Mouse (Mus musculus): ENCODE results near the gene Camk2d. TPM values are rescaled to one million over a fixed set of nuclear protein-coding genes. Genes with fewer than 3 reads are reported as not detected.

Camk2d gene
- polyA plus RNA-seq, 1 experiment from 2014 or later = 40.9 TPM

DNA sequence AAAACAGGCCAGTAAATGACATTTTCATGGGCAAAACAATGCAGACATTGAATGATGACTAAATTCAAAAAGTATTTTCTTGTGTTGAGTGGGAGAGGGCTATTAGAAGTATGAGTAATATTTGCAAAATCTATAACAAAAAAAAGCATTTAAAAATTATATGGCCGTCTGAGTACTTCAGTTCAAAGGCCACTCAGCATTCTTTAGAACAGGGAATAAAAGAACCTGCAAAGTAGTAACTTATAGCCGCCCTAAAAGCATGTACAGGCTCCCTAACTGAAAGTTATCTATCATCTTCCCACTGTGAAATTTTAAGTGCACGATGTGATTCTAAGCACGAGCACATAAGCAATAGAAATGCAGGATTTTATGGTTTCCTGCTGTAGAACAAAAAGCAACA is 646 bp upstream of the Camk2d start:
- ATAC-seq (ENCODE audit: low read depth) = no peak
- no peaks in the 10 kb centered on the region for H3K9me3 ChIP-seq (ENCODE audit: control insufficient read depth, low read length)
- no peaks in the 10 kb centered on the region for H3K36me3 ChIP-seq (ENCODE audit: control insufficient read depth, insufficient read depth, low read length)
- WGBS = 45% methylated on average over 4 of the region's 4 CpGs
- no peaks in the 10 kb centered on the region for H3K27me3 ChIP-seq (replicated peaks; ENCODE audit: control insufficient read depth, insufficient read depth, low read length)
- H3K9ac ChIP-seq (ENCODE audit: low read depth, low read length) = 0 out of 2 replicates have a peak overlapping the region, but pooled peaks have one; percentile 47
- peak overlapping the region; percentile 98 for H3K27ac ChIP-seq (replicated peaks; ENCODE audit: low read depth, low read length)
- H3K4me2 ChIP-seq (ENCODE audit: low read depth, low read length) = peak overlapping the region; percentile 88
- H3K4me3 ChIP-seq (ENCODE audit: low read depth, low read length) = no peak overlapping the region; the same call in 1 of the 2 replicates
- peaks cover 6% of the 10 kb centered on the region; the same call in 1 of the 2 replicates for H3K4me1 ChIP-seq (ENCODE audit: control insufficient read depth, insufficient read depth, low read length)
- DNase-seq (ENCODE audit: low spot score) = no peak

DNA sequence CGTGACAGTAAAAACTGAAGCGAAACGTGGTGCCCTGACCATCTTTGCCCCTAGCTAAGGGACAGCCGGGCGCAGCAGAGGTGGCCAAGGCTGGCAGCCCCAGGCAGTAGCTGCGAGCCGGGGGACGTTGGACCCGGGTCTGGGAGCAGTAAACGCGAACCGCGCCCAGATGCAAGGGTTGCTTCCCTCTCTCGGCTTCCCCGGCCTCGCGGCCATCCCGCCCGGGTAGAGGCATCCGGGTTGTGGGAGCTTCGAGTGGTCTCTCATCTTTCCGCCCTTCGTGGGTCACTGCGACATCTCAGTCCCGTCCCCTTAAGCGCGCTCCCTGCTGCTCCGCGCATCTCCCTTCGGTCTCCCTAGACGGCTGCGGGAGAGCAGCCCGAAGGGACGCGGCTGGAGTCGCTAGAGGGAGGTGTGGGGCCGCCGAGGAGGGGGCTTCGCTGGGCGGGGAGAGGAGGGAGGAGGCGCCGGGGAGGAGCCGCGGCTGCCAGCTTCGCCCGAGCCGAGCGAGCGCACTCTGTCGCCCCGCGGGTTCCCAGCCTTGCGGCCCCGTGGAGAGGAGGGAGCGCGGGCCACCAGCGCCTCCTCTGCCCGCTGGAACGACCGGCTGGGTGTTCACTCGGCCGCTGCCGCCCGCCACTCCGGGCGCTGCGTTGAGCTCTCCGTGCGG is 524 bp downstream of the Camk2d start:
- Histone ChIP-seq H3K9me3 (ENCODE audit: control insufficient read depth, low read length) (peaks cover 1% of the 10 kb centered on the region; the same call in 1 of the 2 replicates), H3K4me3 (ENCODE audit: low read depth, low read length) (peak overlapping the region; percentile 88), H3K27ac (replicated peaks; ENCODE audit: low read depth, low read length) (peak overlapping the region; percentile 98), H3K27me3 (replicated peaks; ENCODE audit: control insufficient read depth, insufficient read depth, low read length) (no peaks in the 10 kb centered on the region), H3K4me2 (ENCODE audit: low read depth, low read length) (peak overlapping the region; percentile 88), H3K9ac (ENCODE audit: low read depth, low read length) (peak overlapping the region; percentile 93), H3K4me1 (ENCODE audit: control insufficient read depth, insufficient read depth, low read length) (peaks cover 6% of the 10 kb centered on the region; the same call in 1 of the 2 replicates), H3K36me3 (ENCODE audit: control insufficient read depth, insufficient read depth, low read length) (0 out of 2 replicates have a peak, but pooled peaks cover 5% of the 10 kb centered on the region)
- DNase-seq (ENCODE audit: low spot score) (peak; percentile 94), ATAC-seq (ENCODE audit: low read depth) (peak; percentile 93)
- under 1% methylated on average over 36 of the region's 69 CpGs for WGBS

DNA sequence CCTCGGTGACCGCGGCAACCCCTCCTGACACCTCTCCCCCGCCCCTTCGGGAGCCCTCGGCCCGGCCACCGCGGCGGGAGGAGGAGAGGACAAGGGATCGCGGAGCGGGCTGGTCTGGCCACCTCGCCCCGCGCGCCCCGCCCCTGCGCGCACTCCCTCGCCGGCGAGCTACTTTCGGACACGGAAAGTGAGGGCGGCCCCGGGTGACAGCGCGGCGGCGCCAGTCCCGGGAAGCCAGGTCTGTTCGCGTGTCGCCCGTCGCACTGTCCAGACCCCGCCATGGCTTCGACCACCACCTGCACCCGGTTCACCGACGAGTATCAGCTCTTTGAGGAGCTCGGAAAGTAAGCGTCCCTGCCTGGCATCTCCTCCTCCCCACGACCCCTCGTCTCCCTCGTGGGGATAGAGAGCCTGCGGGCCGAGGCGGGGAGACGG is 1.1 kb downstream of the Camk2d start:
- Histone ChIP-seq H3K4me2 (ENCODE audit: low read depth, low read length) (peak overlapping the region; percentile 88), H3K27me3 (replicated peaks; ENCODE audit: control insufficient read depth, insufficient read depth, low read length) (no peaks in the 10 kb centered on the region), H3K4me3 (ENCODE audit: low read depth, low read length) (peak overlapping the region; percentile 88), H3K27ac (replicated peaks; ENCODE audit: low read depth, low read length) (peak overlapping the region; percentile 98), H3K4me1 (ENCODE audit: control insufficient read depth, insufficient read depth, low read length) (peaks cover 6% of the 10 kb centered on the region; the same call in 1 of the 2 replicates), H3K36me3 (ENCODE audit: control insufficient read depth, insufficient read depth, low read length) (0 out of 2 replicates have a peak, but pooled peaks cover 8% of the 10 kb centered on the region), H3K9ac (ENCODE audit: low read depth, low read length) (peak overlapping the region; percentile 93), H3K9me3 (ENCODE audit: control insufficient read depth, low read length) (peaks cover 4% of the 10 kb centered on the region; the same call in 1 of the 2 replicates)
- ATAC-seq (ENCODE audit: low read depth) = peak; percentile 62
- DNase-seq (ENCODE audit: low spot score) = no peak
- 0% methylated on average over 14 of the region's 51 CpGs for WGBS

DNA sequence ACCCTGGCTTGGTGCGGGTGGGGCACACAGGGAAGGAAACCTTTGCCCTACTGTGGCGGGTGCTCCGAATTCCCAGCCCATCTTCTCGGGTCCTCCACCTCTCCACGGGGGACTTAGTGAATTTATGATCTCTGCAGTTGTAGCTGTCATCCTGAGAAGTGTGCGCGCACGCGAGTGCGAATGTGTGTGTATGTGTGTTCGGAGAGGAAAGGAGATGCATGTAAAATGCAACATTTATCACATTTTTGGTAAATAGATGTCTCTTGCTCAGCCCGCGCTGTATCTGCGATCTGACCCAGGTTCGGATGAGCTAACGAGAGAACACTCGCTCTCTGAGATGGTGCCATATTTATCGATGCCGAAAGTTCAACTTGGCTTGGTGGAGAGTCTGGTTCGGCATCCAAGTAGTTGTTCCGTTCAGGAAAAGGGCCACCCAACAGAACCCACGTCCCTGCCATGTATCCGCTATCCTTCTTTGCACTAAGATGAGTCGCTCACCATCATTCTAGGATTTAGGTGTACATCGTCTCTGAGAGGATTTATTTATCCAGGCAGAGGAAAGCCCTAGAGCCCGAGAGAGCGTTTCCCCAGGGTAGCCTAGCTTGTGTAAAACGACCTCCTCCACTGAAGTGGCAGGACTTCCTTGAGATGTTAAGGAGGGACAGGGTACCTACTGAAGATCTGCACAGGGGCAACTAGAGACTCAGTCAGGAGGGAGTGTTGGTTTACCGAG is 1.7 kb downstream of the Camk2d start:
- Histone ChIP-seq H3K9ac (ENCODE audit: low read depth, low read length) (peak overlapping the region; percentile 93), H3K4me2 (ENCODE audit: low read depth, low read length) (peak overlapping the region; percentile 88), H3K4me3 (ENCODE audit: low read depth, low read length) (peak overlapping the region; percentile 88), H3K36me3 (ENCODE audit: control insufficient read depth, insufficient read depth, low read length) (0 out of 2 replicates have a peak, but pooled peaks cover 8% of the 10 kb centered on the region), H3K4me1 (ENCODE audit: control insufficient read depth, insufficient read depth, low read length) (peaks cover 6% of the 10 kb centered on the region; the same call in 1 of the 2 replicates), H3K9me3 (ENCODE audit: control insufficient read depth, low read length) (peaks cover 4% of the 10 kb centered on the region; the same call in 1 of the 2 replicates), H3K27me3 (replicated peaks; ENCODE audit: control insufficient read depth, insufficient read depth, low read length) (no peaks in the 10 kb centered on the region), H3K27ac (replicated peaks; ENCODE audit: low read depth, low read length) (peak overlapping the region; percentile 98)
- no peak for ATAC-seq (ENCODE audit: low read depth)
- WGBS = 1% methylated on average over 29 of the region's 29 CpGs
- peak; percentile 40 for DNase-seq (ENCODE audit: low spot score)

DNA sequence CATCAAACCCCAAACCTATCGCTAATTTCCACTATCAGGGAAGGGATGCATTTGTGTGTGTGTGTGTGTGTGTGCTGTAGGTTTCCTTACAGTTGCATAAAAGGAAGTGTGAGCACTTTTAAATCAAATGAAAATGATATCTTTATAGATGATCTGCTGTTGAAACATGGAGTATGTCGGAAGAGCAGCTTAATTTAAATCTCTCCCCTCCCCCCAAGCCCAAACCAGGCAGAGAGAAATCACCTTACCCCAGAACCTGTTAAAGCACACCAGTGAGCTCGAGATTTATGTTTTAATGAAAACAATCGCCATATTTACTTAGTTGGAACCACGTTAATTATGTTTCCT is 2.2 kb downstream of the Camk2d start:
- no peak for ATAC-seq (ENCODE audit: low read depth)
- no peak for DNase-seq (ENCODE audit: low spot score)
- Histone ChIP-seq H3K4me2 (ENCODE audit: low read depth, low read length) (peak overlapping the region; percentile 88), H3K4me1 (ENCODE audit: control insufficient read depth, insufficient read depth, low read length) (peaks cover 6% of the 10 kb centered on the region; the same call in 1 of the 2 replicates), H3K36me3 (ENCODE audit: control insufficient read depth, insufficient read depth, low read length) (0 out of 2 replicates have a peak, but pooled peaks cover 8% of the 10 kb centered on the region), H3K9ac (ENCODE audit: low read depth, low read length) (peak overlapping the region; percentile 93), H3K27ac (replicated peaks; ENCODE audit: low read depth, low read length) (no peak overlapping the region), H3K9me3 (ENCODE audit: control insufficient read depth, low read length) (peaks cover 4% of the 10 kb centered on the region; the same call in 1 of the 2 replicates), H3K4me3 (ENCODE audit: low read depth, low read length) (peak overlapping the region; percentile 88), H3K27me3 (replicated peaks; ENCODE audit: control insufficient read depth, insufficient read depth, low read length) (no peaks in the 10 kb centered on the region)
- WGBS = 3% methylated on average over 5 of the region's 5 CpGs

DNA sequence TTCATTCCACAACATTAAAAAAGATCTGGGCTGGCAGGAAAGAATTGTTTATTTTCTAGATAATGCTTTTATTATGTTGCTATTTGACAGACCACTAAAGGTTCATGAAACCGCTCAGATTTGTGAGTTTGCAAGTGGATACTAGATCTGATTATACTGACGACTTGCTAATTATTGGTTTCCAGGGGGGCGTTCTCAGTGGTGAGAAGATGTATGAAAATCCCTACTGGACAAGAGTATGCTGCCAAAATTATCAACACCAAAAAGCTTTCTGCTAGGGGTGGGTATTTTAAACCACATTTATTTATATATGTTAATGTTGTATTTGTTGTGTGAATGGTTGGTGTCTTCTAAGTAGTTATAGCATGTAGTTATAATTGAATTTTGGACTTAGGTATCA is 2.8 kb downstream of the Camk2d start:
- DNase-seq (ENCODE audit: low spot score) = no peak
- Histone ChIP-seq H3K4me2 (ENCODE audit: low read depth, low read length) (peak overlapping the region; percentile 88), H3K27ac (replicated peaks; ENCODE audit: low read depth, low read length) (no peak overlapping the region), H3K4me1 (ENCODE audit: control insufficient read depth, insufficient read depth, low read length) (peaks cover 6% of the 10 kb centered on the region; the same call in 1 of the 2 replicates), H3K4me3 (ENCODE audit: low read depth, low read length) (peak overlapping the region; percentile 88), H3K9ac (ENCODE audit: low read depth, low read length) (peak overlapping the region; percentile 93; the same call in 1 of the 2 replicates), H3K27me3 (replicated peaks; ENCODE audit: control insufficient read depth, insufficient read depth, low read length) (no peaks in the 10 kb centered on the region), H3K36me3 (ENCODE audit: control insufficient read depth, insufficient read depth, low read length) (0 out of 2 replicates have a peak, but pooled peaks cover 8% of the 10 kb centered on the region), H3K9me3 (ENCODE audit: control insufficient read depth, low read length) (peaks cover 4% of the 10 kb centered on the region; the same call in 1 of the 2 replicates)
- 46% methylated on average over 3 of the region's 3 CpGs for WGBS
- ATAC-seq (ENCODE audit: low read depth) = no peak

DNA sequence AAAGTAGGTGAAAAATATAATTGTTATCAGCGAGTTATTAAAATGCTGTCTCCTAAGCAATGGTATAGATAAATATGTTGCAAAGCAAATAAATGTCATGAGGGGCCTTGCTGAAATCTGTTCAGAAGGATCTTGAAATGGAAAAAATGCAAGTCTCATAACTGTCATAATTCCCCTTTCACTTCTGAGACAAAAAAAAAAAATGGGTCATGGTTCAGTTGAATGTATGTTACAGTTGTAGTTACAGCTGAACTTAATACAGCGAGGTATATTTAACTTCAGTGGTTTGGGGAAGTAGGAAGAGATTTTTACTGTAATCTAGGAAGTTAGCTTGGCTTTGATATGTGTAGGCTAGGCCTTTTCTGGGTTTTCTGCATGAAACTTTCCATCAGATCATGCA is 3.2 kb downstream of the Camk2d start:
- Histone ChIP-seq H3K27me3 (replicated peaks; ENCODE audit: control insufficient read depth, insufficient read depth, low read length) (no peaks in the 10 kb centered on the region), H3K27ac (replicated peaks; ENCODE audit: low read depth, low read length) (no peak overlapping the region), H3K36me3 (ENCODE audit: control insufficient read depth, insufficient read depth, low read length) (0 out of 2 replicates have a peak, but pooled peaks cover 8% of the 10 kb centered on the region), H3K4me2 (ENCODE audit: low read depth, low read length) (peak overlapping the region; percentile 88), H3K4me3 (ENCODE audit: low read depth, low read length) (0 out of 2 replicates have a peak overlapping the region, but pooled peaks have one; percentile 5), H3K9me3 (ENCODE audit: control insufficient read depth, low read length) (peaks cover 4% of the 10 kb centered on the region; the same call in 1 of the 2 replicates), H3K9ac (ENCODE audit: low read depth, low read length) (no peak overlapping the region), H3K4me1 (ENCODE audit: control insufficient read depth, insufficient read depth, low read length) (peaks cover 6% of the 10 kb centered on the region; the same call in 1 of the 2 replicates)
- no peak for DNase-seq (ENCODE audit: low spot score)
- WGBS = 67% methylated on average over 2 of the region's 2 CpGs
- ATAC-seq (ENCODE audit: low read depth) = no peak

DNA sequence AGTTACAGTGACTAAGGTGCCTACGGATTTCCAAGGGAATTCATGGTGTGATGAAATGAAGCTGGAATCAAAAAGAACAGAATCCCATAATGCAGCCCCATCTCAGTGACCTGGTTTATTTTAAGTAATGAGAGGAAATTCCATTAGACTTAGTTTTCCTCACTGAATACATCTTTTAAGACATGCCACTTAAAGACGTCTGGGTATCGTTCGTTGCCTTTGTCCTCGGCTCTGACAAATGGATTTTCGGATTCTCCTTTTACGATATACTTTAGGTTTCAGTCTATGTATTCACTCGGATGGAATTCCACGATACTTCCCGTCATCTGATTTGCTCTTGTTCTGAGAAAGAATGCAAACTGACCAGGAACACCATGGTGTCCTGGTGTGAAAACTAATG is 3.8 kb downstream of the Camk2d start:
- DNase-seq (ENCODE audit: low spot score) (no peak), ATAC-seq (ENCODE audit: low read depth) (no peak)
- 59% methylated on average over 10 of the region's 10 CpGs for WGBS
- peak overlapping the region; percentile 88; the same call in 1 of the 2 replicates for H3K4me2 ChIP-seq (ENCODE audit: low read depth, low read length)
- no peak overlapping the region for H3K4me3 ChIP-seq (ENCODE audit: low read depth, low read length)
- H3K9me3 ChIP-seq (ENCODE audit: control insufficient read depth, low read length) = peaks cover 4% of the 10 kb centered on the region; the same call in 1 of the 2 replicates
- no peak overlapping the region for H3K27ac ChIP-seq (replicated peaks; ENCODE audit: low read depth, low read length)
- peaks cover 6% of the 10 kb centered on the region; the same call in 1 of the 2 replicates for H3K4me1 ChIP-seq (ENCODE audit: control insufficient read depth, insufficient read depth, low read length)
- 0 out of 2 replicates have a peak, but pooled peaks cover 8% of the 10 kb centered on the region for H3K36me3 ChIP-seq (ENCODE audit: control insufficient read depth, insufficient read depth, low read length)
- H3K9ac ChIP-seq (ENCODE audit: low read depth, low read length) = no peak overlapping the region
- H3K27me3 ChIP-seq (replicated peaks; ENCODE audit: control insufficient read depth, insufficient read depth, low read length) = no peaks in the 10 kb centered on the region

Measured in embryonic facial prominence, embryonic 14.5 days (tissue).